Mouse (Mus musculus): Measurements from ENCODE around the gene Mmadhc. TPM values are rescaled to one million over a fixed set of nuclear protein-coding genes. Genes with fewer than 3 reads are reported as not detected.

Gene Mmadhc
- total and polyA plus RNA-seq, 2 experiments from 2014 or later = 71.0 to 139 TPM

DNA sequence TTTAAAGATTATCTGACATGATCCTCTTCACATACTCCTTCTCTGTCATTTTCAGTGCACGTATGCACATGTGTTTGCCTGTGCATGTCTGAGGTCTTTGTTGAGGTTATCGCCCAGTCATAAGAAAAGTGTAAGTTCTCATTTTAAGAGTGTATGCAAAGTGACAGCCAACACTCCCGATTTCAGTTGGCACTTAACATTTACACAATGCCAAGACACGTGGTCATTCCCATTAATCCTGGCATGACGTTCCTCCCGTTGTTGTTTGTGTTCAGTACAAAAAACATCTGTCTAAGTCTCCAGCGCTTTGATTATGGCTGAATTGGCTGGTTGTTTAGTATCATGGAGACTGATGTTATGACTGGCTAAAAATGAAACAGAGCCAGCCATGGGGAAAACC is 28.2 kb upstream of the Mmadhc start:
- Histone ChIP-seq H3K27me3 (ENCODE audit: insufficient read depth, low read length) (no peaks in the 10 kb centered on the region), H3K9ac (replicated peaks; ENCODE audit: low read length) (no peak overlapping the region), H3K4me1 (ENCODE audit: insufficient read depth, low read length) (no peaks in the 10 kb centered on the region), H3K36me3 (ENCODE audit: insufficient read depth, low read length) (no peaks in the 10 kb centered on the region), H3K4me2 (ENCODE audit: low read depth, low read length) (no peak overlapping the region), H3K9me3 (ENCODE audit: low read length) (no peaks in the 10 kb centered on the region), H3K27ac (no peak overlapping the region), H3K4me3 (ENCODE audit: low read length) (no peak overlapping the region)
- 72% methylated on average over 7 of the region's 7 CpGs for WGBS
- no peak for DNase-seq (ENCODE audit: low spot score)
- no peak for ATAC-seq
- no peak for TF ChIP-seq CTCF (IDR thresholded peaks at IDR 0.05; ENCODE audit: low read depth)

DNA sequence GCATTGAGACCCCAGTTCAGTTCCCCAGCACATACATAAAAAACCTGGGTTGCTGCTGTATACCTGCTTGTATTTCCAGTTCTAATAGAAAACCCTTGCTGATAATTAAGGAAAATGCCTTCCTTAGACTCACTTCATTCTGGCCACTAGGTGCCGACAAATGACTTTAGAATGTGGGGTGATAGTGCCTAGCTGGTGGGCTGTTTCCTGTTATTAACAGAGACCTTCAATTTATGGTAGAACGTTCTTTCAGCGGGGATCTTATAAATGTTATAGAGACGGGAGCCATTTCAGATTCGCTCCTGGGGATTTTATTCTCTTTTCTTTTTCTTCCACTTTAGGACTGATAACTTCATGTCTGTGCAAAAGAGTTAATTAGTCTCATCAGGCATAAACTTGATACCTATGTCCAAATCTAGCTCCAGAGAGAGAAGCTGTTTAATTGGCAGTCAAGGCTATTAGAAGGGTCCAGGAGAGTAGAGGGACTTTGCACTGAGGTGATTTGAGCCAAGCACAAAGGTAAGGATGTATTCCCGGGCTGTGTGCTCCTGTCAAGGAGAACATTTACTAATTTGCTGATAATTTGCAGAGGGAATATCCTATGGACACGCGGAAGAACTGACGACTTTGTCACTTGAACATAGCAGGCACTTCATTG is 10.2 kb upstream of the Mmadhc start:
- peak; percentile 74; the same call in 1 of the 2 replicates for ATAC-seq
- Histone ChIP-seq H3K9me3 (ENCODE audit: low read length) (no peaks in the 10 kb centered on the region), H3K4me1 (ENCODE audit: insufficient read depth, low read length) (no peaks in the 10 kb centered on the region), H3K27me3 (ENCODE audit: insufficient read depth, low read length) (no peaks in the 10 kb centered on the region), H3K4me3 (ENCODE audit: low read length) (no peak overlapping the region), H3K27ac (no peak overlapping the region), H3K36me3 (ENCODE audit: insufficient read depth, low read length) (no peaks in the 10 kb centered on the region), H3K4me2 (ENCODE audit: low read depth, low read length) (peak overlapping the region; percentile 5; the same call in 1 of the 2 replicates), H3K9ac (replicated peaks; ENCODE audit: low read length) (no peak overlapping the region)
- 39% methylated on average over 9 of the region's 9 CpGs for WGBS
- DNase-seq (ENCODE audit: low spot score) = peak; percentile 87
- TF ChIP-seq CTCF (IDR thresholded peaks at IDR 0.05; ENCODE audit: low read depth) = peak; percentile 92

DNA sequence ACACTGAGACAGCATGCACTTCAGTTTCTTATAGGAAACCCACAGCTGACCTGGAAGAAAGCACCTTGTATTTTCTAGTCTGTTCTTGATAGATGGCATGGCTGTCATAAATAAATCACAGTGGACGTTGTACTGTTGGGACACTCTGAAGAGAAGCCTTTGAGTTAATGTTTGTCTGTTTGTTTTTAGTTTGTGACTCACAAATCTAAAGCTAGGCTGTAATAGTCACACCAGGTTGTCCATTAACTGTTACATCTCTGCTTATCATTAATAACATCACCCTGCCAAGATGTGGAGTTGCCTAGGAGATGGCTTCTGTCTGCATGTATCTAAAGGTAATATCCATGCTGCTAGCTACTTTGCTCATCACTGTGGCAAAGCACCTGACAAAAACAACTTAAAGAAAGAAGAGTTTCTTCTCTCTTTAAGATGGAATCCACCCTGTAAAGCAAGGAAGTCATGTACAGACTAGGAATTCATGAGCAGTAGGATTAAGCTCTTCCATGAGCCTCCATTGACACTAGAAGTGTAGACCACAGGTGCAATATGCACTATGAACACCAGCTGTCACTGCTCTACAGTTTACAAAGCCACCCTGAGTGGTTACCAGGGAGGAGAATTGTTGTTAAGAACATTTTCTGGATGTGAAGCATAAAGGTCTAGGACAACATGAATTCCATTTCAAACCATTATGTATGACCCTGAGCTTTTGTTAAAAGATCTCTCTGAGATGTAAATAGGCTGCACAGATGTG is 8.4 kb upstream of the Mmadhc start:
- Histone ChIP-seq H3K27me3 (ENCODE audit: insufficient read depth, low read length) (no peaks in the 10 kb centered on the region), H3K4me1 (ENCODE audit: insufficient read depth, low read length) (no peaks in the 10 kb centered on the region), H3K9ac (replicated peaks; ENCODE audit: low read length) (no peak overlapping the region), H3K27ac (no peak overlapping the region), H3K4me2 (ENCODE audit: low read depth, low read length) (no peak overlapping the region), H3K9me3 (ENCODE audit: low read length) (no peaks in the 10 kb centered on the region), H3K4me3 (ENCODE audit: low read length) (no peak overlapping the region), H3K36me3 (ENCODE audit: insufficient read depth, low read length) (no peaks in the 10 kb centered on the region)
- ATAC-seq (peak; percentile 71; the same call in 1 of the 2 replicates), DNase-seq (ENCODE audit: low spot score) (peak; percentile 75)
- WGBS = 76% methylated on average over 1 of the region's 1 CpGs
- peak; percentile 87 for TF ChIP-seq CTCF (IDR thresholded peaks at IDR 0.05; ENCODE audit: low read depth)

DNA sequence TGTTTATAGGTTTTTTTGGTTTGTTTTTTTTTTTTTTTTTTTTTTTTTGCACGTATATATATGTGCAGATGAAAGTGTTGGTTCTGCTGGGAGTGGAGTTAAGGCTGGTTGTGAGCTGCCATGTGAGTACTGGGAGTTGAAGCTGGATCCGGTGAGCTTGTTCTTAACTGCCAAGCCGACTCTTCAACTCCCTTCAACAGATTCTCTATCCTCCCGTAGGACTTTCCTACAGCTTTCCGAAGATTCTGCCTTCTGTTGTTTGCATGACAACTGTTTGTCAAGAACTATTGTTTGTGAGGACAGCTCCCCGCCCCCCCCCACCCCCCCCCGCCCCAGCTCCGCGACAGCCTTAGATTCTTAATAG is 368 bp upstream of the Mmadhc start:
- DNase-seq (ENCODE audit: low spot score) (no peak), ATAC-seq (no peak)
- under 1% methylated on average over 9 of the region's 9 CpGs for WGBS
- peaks cover 12% of the 10 kb centered on the region for H3K4me1 ChIP-seq (ENCODE audit: insufficient read depth, low read length)
- H3K4me3 ChIP-seq (ENCODE audit: low read length) = peak overlapping the region; percentile 61
- H3K9me3 ChIP-seq (ENCODE audit: low read length) = no peaks in the 10 kb centered on the region
- TF ChIP-seq CTCF (IDR thresholded peaks at IDR 0.05; ENCODE audit: low read depth) = no peak
- H3K9ac ChIP-seq (replicated peaks; ENCODE audit: low read length) = no peak overlapping the region
- no peaks in the 10 kb centered on the region for H3K27me3 ChIP-seq (ENCODE audit: insufficient read depth, low read length)
- H3K27ac ChIP-seq = no peak overlapping the region
- no peaks in the 10 kb centered on the region for H3K36me3 ChIP-seq (ENCODE audit: insufficient read depth, low read length)
- H3K4me2 ChIP-seq (ENCODE audit: low read depth, low read length) = peak overlapping the region; percentile 59

DNA sequence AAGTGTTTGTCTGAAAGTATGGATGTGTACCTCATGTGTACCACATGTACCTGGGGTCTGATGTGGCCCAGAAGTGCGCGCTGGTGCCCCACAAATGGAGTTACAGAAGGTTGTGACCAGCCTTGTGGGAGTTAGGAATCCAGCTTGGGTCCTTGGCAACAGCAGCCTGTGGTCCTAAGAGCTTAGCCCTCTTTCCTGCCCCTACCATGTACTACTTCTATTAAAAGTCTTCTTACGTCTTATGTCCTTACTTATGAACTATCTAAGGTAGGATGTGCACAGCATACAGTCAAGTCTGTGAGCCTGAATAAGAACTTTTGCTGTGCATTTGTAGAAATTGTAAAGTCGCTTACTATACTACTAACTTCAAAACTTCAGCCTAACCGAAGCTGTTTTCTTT is 1.0 kb downstream of the Mmadhc start:
- TF ChIP-seq CTCF (IDR thresholded peaks at IDR 0.05; ENCODE audit: low read depth) = no peak
- peak overlapping the region; percentile 79 for H3K9ac ChIP-seq (replicated peaks; ENCODE audit: low read length)

DNA sequence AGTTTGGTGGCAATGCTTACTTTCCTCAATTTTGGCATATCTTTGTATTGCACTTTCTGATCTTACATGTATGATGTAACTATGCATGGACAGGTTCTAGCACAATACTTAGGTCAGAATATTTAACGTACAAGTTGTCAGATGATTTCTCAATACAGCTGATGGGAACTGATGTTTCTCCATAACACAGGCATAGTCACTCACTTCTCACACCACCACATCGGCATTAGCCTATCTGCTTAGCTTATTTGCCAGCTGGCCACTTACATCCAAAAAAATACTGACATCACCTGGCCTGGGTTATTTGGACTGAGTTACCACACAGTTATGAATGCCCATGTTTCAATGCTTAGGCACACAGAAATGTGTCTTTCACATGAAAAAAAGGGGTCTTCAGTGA is 2.5 kb downstream of the Mmadhc start:
- Histone ChIP-seq H3K9me3 (ENCODE audit: low read length) (no peaks in the 10 kb centered on the region), H3K4me2 (ENCODE audit: low read depth, low read length) (no peak overlapping the region), H3K27ac (no peak overlapping the region), H3K27me3 (ENCODE audit: insufficient read depth, low read length) (no peaks in the 10 kb centered on the region), H3K4me1 (ENCODE audit: insufficient read depth, low read length) (peaks cover 12% of the 10 kb centered on the region), H3K9ac (replicated peaks; ENCODE audit: low read length) (no peak overlapping the region), H3K36me3 (ENCODE audit: insufficient read depth, low read length) (peaks cover 7% of the 10 kb centered on the region; the same call in 1 of the 2 replicates), H3K4me3 (ENCODE audit: low read length) (no peak overlapping the region)
- DNase-seq (ENCODE audit: low spot score) = no peak
- ATAC-seq = no peak
- no peak for TF ChIP-seq CTCF (IDR thresholded peaks at IDR 0.05; ENCODE audit: low read depth)
- 80% methylated on average over 2 of the region's 2 CpGs for WGBS

More for the DNA sequence above, 1.0 kb downstream of the Mmadhc start:
- DNase-seq (ENCODE audit: low spot score) (no peak), ATAC-seq (no peak)
- peaks cover 7% of the 10 kb centered on the region; the same call in 1 of the 2 replicates for H3K36me3 ChIP-seq (ENCODE audit: insufficient read depth, low read length)
- peaks cover 12% of the 10 kb centered on the region for H3K4me1 ChIP-seq (ENCODE audit: insufficient read depth, low read length)
- peak overlapping the region; percentile 61 for H3K4me3 ChIP-seq (ENCODE audit: low read length)
- WGBS = 34% methylated on average over 5 of the region's 5 CpGs
- no peaks in the 10 kb centered on the region for H3K9me3 ChIP-seq (ENCODE audit: low read length)
- no peaks in the 10 kb centered on the region for H3K27me3 ChIP-seq (ENCODE audit: insufficient read depth, low read length)
- H3K4me2 ChIP-seq (ENCODE audit: low read depth, low read length) = peak overlapping the region; percentile 59
- H3K27ac ChIP-seq = no peak overlapping the region

DNA sequence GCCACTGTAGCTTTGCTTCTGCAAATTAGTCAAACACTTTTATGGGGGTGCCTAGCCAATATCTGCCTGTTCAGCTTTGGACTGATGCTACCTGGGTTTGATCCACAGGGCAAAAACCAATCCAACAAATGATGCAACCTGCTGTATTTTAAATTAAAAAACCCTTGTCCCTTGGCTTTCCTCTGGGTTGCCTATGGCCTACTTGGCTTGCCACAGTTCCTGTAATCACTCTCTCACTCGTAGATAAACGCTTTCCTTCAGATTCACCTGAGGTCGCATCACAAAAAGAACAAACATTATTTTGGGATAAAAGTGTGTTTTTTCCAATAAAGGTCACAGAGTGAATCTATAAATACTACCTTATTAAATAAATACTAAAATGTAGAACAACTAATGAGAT is 3.0 kb downstream of the Mmadhc start:
- no peak for TF ChIP-seq CTCF (IDR thresholded peaks at IDR 0.05; ENCODE audit: low read depth)
- Histone ChIP-seq H3K36me3 (ENCODE audit: insufficient read depth, low read length) (peaks cover 7% of the 10 kb centered on the region; the same call in 1 of the 2 replicates), H3K9ac (replicated peaks; ENCODE audit: low read length) (no peak overlapping the region), H3K9me3 (ENCODE audit: low read length) (no peaks in the 10 kb centered on the region), H3K4me2 (ENCODE audit: low read depth, low read length) (no peak overlapping the region), H3K4me1 (ENCODE audit: insufficient read depth, low read length) (peaks cover 12% of the 10 kb centered on the region), H3K27me3 (ENCODE audit: insufficient read depth, low read length) (no peaks in the 10 kb centered on the region), H3K4me3 (ENCODE audit: low read length) (no peak overlapping the region), H3K27ac (no peak overlapping the region)
- no peak for DNase-seq (ENCODE audit: low spot score)
- 81% methylated on average over 3 of the region's 3 CpGs for WGBS
- no peak for ATAC-seq
